Mouse (Mus musculus) G1E-ER4 (cell line): Measurements from ENCODE around the gene Zfp335. TPM values are rescaled to one million over a fixed set of nuclear protein-coding genes. Genes with fewer than 3 reads are reported as not detected.

ENCODE experiments used
- GATA1 ChIP-seq: IDR thresholded peaks from one replicate; pipeline ENCODE4 v1.8.0; 2012; ENCODE audit warnings: low read length, inconsistent platforms
- polyA plus RNA-seq: library from polyadenylated mRNA; stranded (reverse); fragments of >175 nt; gene quantifications from 2 replicates; pipeline ENCODE4 v1.2.3, GENCODE M21; 2012

The Zfp335 gene
- polyA plus RNA-seq, 1 experiment, result 59.2 TPM

GRCm38 (mm10) chr2:164891056-164891834, 20.3 kb downstream of the Zfp335 start:
- TF ChIP-seq GATA1, result no peak

GRCm38 (mm10) chr2:164890411-164891049, 21.0 kb downstream of the Zfp335 start:
- no peak for TF ChIP-seq GATA1

DNA sequence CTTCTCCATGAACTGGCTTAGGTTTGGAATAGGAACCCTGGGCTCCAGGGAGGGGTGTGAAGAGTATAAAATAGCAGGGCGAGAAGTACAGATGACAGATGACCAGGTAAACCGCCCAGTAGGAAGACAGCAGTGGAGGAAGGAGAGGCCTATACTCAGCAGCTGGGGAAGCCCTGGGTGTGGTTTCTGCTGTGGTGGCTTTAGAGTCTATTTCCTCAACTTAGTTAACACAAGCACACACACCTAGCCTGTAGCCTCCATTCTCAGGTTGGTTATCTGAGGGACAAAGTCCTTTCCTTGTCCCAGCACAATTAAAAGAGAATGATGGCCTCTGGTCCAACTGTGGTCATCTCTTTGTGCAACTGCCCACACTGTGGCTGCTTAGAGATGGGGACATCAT, 21.6 kb downstream of the Zfp335 start:
- no peak for TF ChIP-seq GATA1

- TF ChIP-seq GATA1, result no peak
These were observed 22.6 kb downstream of the Zfp335 start for GRCm38 (mm10) chr2:164888996-164889395.

DNA sequence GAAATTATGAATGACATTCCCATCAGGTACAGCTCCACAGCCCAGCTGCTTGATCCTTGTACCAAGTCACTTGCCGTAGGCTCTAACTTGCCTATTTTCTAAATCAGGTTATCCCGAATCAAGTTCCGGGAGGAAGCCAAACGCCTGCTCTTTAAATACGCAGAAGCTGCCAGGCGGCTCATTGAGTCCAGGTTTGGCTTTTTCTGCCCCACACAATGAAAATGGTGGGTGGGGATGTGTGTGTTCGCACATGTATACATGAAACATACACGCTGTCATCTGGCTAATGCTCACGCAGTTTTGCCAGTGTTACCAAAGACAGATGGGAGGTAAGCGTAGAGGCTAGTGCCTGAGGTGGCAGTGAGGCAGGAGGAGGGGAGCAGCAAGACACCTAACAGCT, 24.9 kb downstream of the Zfp335 start:
- TF ChIP-seq GATA1, result no peak

DNA sequence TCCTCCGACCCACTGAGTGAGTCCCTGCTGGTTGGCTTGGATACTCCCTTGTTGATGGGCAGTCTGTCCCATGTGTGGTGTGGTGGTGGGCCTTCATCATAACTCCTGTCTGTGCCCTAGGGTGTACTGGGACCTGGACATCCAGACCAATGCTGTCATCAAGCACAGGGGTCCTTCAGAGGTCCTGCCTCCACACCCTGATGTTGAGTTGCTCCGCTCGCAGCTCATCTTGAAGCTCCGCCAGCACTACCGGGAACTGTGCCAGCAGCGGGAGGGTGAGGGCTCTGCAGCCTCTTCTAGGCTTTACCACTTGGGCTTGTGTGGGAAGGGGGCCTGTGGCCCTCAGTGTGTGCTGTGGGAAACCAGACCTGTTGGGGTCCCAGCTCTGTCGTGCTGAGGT, 25.8 kb downstream of the Zfp335 start:
- no peak for TF ChIP-seq GATA1

GRCm38 (mm10) chr2:164882619-164883018, 28.9 kb downstream of the Zfp335 start:
- TF ChIP-seq GATA1, result no peak

DNA sequence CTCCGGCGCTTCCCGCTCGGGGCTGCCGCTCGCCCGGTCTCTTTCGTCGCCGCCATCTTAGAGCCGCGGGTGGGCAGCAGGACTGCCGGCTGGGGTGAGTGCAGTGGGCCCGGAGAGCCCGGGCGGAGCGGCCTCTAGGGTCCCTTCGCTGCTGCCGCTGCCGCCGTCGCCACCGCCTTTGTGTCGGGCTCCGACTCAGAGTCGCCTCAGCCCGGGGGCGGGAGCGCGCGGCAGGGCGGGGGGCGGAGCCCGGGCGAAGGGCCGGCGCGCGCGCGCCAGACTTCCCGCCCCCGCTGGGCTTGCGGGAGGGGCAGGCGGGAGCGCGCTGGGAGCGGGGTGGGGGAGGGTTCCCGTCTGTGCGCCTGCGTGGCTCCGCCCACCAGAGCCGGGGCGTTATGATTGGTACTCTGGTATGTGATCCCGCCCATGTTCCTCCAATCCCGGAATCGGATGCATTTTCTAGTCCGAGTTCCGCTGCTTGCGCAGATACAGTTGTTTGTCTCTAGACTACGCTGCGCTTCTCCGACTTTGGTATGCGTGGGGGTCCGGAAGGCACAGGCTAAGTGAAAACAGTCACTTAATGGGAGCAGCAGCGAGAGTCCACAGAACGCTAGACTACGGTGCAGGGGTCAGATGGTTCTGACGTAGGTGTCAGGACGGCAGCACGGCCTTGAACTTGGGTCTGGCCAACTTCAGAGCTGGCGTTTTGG, 31.8 kb downstream of the Zfp335 start:
- TF ChIP-seq GATA1, result no peak

DNA sequence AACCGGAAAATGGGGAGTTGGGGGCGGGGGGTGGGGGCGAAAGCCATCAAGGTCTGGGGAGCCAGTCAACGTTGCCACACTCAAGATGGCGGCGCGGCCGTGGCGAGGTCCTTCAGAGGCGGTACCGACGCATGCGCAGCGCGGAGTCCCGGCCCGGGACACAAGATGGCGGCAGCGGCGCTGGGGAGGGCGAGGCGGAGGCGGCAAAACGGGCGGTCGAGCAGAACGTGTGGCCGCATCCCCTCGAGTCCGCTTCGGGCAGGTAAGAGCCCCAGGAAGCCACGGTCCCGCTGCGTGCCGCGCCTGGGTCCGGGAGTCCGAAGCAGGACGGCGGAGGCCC, 32.4 kb downstream of the Zfp335 start, which contains the start of gene Pcif1:
Gene Pcif1 (plus strand): TSS at position 77 of the 340 bp plus-strand sequence.
- TF ChIP-seq GATA1, result no peak

DNA sequence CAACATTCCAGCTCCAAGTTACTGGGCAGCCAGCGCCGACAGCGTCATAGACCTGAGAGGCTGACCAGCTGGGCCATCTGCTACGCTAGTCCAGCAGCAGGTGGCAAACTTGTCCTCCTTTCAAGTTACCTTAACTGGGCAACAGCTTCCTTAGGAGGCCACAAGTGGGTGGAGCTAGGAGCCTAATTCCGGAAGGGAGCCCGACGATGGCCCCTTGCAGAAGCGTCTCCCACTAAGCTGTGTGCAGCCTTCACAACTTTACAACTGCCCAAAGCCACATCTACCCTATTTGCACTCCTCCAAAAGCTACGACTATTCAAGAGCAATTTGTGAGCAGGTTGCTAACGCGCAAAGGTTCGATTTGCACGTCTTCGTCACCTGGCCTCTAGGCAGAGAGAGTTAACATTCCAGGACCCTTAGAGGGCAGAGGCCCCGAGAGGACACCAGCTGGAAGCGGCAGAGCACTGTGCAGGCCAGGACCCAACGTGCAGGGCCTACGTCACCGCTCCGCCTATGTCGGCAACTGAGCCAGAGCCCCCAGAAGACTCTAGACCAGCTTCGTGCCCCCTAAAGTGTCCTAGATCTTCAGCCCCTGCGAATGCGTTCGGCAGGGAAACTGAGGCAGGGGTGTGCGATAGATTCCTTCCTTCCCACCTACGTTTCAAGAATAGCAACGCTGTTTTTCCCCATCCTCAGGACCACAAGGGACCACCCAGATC, 32.9 kb downstream of the Zfp335 start:
- no peak for TF ChIP-seq GATA1

- no peak for TF ChIP-seq GATA1
These were observed 37.3 kb downstream of the Zfp335 start for GRCm38 (mm10) chr2:164874239-164874769.

GRCm38 (mm10) chr2:164873621-164874020, 37.9 kb downstream of the Zfp335 start:
- no peak for TF ChIP-seq GATA1

- TF ChIP-seq GATA1, result no peak
These were observed 39.8 kb downstream of the Zfp335 start for GRCm38 (mm10) chr2:164871602-164872303.

- TF ChIP-seq GATA1, result no peak
These were observed 43.1 kb downstream of the Zfp335 start for GRCm38 (mm10) chr2:164868491-164868890.

DNA sequence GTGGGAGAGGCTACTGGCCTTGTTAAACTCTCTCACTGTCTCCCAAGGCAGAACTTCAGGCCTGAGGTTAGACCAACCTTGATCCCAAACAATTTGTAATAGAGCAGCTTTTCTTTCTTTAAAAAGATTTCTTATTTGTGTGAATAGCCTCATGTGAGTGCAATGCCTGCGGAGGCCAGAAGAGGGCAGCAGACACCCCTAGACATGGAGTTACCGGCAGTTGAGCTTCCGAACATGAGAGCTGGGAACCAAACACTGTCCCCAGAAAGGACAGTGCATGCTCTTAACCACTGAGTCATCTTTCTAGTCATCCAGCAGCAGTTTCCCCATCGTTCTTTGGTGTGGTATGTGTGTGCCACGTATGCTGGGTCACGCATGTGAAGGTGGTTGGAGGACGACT, 44.0 kb downstream of the Zfp335 start:
- no peak for TF ChIP-seq GATA1
